Mouse (Mus musculus): ENCODE results near the gene Gm21854. TPM values are rescaled to one million over a fixed set of nuclear protein-coding genes. Genes with fewer than 3 reads are reported as not detected.

Gene Gm21854
- not detected in 2 replicates for polyA plus RNA-seq (2015; fragmentation: Nextera tagmentation; extraction: Ambion mirVana)

DNA sequence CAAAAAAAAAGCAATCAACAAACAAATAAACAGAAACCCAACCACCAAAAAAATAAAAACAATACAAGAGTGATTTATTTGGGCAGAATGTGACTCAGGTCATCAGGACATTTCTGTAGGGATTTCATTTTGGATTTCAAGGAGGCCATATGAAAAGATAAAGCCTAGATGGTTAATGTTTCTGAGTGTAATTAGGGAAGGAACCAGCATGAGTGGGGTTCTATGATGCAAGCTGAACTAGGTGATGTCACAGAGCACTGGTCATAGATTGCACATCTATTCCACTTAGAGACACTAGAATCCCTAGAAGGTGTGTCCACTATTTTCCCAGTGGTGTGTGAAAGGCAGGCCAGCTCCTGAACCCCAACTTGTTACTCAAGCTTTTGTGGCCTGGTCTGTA lies at the start of gene Gm21854:
Gene Gm21854 (plus strand): TSS at position 301 of the 400 bp plus-strand sequence.

Other genes starting within 250 kb of the Gm21854 start
- gene Gm20914, start 69.0 kb downstream of the Gm21854 start, polyA plus RNA-seq (2015; fragmentation: Nextera tagmentation; extraction: Ambion mirVana) = not detected in 2 replicates
- gene Gm28171, start 136.4 kb downstream of the Gm21854 start, polyA plus RNA-seq (2015; fragmentation: Nextera tagmentation; extraction: Ambion mirVana) = not detected in 2 replicates